Mouse (Mus musculus): ENCODE measurements at regions not wholly inside any gene's neighbourhood (a gene's known extent, or its start where the extent isn't known, plus 50 kb on each side); places are given as distances from the start of the nearest gene placed in this dataset.

DNA sequence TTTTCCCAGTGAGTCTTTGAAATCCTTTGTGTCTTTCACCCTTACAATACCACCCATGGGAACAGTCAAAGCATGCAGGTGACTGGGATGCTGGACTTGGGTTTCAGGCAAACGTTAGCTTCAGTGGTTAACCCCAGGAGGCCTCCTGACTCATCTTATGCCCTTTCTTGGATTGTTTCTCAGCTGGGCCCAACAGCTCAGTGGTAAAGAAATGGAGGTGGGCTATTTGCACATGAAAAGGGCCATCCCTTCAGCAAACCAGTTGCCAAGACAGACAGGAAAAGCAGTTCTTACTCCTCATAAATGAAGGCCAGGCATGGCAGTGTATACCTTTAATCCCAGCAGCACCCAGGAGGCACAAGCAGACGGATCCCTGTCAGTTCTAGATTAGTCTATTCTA lies 77.4 kb upstream of the Epcam start:
- TF ChIP-seq POLR2A (IDR thresholded peaks at IDR 0.05; ENCODE audit: borderline replicate concordance, low read depth, low read length) = no peak
- no peak for TF ChIP-seq CTCF (IDR thresholded peaks at IDR 0.05; ENCODE audit: low read depth, low read length)
